Mouse (Mus musculus) lung, adult 2 months (tissue): ENCODE data around the gene Rnf216. TPM values are rescaled to one million over a fixed set of nuclear protein-coding genes. Genes with fewer than 3 reads are reported as not detected.

ENCODE experiments used
- DNase-seq: peaks from one replicate; pipeline ENCODE4 v3.0.0; 2022
- H3K4me1 ChIP-seq: fragments of 200-500 bp; 2 replicates; pipeline ENCODE4 v1.6.1; 2011; ENCODE audit warnings: low read length; ENCODE audit not compliant: control insufficient read depth, insufficient read depth
- H3K4me3 ChIP-seq: fragments of 200-500 bp; replicated peaks from 2 replicates; pipeline ENCODE3; 2011; ENCODE audit warnings: low read depth, mild to moderate bottlenecking, control low read depth, low read length; ENCODE audit errors: extremely low read depth
- CTCF ChIP-seq: fragments of 200-500 bp; IDR thresholded peaks from 2 replicates; pipeline ENCODE4 v1.5.1; 2011; ENCODE audit warnings: mild to moderate bottlenecking, low read length, control low read depth; ENCODE audit not compliant: insufficient read depth
- POLR2A ChIP-seq: fragments of 200-500 bp; IDR thresholded peaks from 2 replicates; pipeline ENCODE4 v1.6.1; 2011; ENCODE audit warnings: low read depth, mild to moderate bottlenecking, control low read depth, low read length, borderline replicate concordance; ENCODE audit errors: extremely low read depth
- WGBS: fragments of 180-500 bp; shearing (Covaris S2); methylation state at CpG from one replicate; pipeline ENCODE4 v1.1.7; 2018; 5-methylcytosine and 5-hydroxymethylcytosine counted together
- polyA plus RNA-seq: library from polyadenylated mRNA; depleted of rRNA; stranded (reverse); fragments of >200 nt; gene quantifications from 2 replicates; pipeline ENCODE4 v1.2.3, GENCODE M21; 2012

The Rnf216 gene
- polyA plus RNA-seq, 1 experiment = 27.7 TPM

DNA sequence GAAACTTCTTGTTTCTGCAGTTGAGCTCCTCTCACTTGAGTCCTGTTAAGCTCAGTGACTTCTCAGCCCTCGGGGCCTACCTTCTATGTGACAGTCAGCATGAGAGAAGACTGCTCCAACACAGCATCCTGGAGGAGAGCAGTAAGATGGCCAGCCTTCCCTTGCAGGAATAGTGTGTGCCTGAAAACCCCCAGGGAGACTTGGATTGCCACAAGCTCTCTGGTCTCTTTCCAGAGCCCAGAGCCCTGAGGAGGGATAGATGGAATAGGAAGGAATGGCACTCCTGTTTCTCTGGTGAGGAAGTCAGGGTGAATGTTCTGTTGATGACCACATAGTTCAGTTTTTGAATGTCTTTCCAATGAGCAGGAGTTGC lies 63.8 kb downstream of the Rnf216 start:
- Histone ChIP-seq H3K4me3 (no peak overlapping the region), H3K4me1 (peaks cover 12% of the 10 kb centered on the region)
- TF ChIP-seq CTCF (no peak), POLR2A (no peak)
- DNase-seq = no peak
- 59% methylated on average over 1 of the region's 1 CpGs for WGBS

DNA sequence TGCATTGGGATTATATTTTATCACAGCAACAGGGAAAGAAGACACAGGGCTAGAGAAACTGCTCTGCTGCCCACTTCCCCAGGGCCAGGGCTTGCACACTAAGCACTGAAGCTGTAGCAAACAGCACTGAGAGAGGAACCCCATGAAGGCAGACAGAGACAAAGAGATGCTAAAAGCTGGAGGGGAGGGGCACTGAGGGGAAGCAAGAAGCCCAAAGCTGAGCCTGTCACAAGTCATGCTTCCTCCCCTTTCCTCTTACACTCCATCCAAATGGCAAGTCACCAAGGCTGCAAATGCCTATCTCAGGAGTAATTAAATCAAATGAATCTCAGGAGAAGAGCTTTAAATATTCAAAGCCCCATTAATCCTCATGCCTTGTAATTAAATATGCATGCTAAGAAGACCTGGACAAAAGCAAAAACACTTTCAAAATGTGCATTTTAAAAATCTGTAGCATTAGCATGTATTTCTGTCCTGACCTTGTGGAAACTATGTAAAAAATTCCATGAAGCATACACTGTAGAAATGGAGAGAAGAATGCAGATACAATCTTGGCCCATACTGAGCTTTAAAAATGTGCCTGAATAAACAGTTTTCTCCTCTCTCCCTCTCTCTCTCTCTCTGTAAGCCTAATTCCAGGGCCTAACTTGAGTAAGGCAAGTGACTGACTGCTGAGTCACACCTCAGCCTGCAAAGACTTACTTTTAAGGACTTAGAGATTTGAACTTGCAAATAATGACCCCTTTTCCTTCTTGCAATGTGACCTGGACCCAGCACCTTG lies 64.4 kb downstream of the Rnf216 start:
- TF ChIP-seq POLR2A (no peak), CTCF (no peak)
- Histone ChIP-seq H3K4me3 (no peak overlapping the region), H3K4me1 (peaks cover 12% of the 10 kb centered on the region)
- no peak for DNase-seq

DNA sequence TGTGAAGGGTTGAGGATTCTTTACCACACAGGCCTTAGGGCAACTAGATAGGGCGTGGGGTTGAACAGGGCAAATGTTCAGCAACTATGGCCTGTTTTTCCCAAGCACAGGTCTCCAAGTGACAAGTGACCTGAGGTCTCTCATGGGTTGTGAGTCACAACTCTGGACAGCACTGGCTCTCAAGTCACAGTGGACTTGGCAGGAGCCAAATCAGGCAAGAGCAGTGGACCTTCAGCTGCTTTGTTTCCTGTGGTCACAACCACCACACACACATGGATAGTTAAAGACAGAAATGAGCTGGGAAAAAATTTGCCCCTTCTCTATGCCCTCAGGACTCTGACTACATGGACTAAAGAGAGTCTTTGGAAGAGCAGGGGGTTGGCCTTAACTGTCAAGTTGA lies 65.2 kb downstream of the Rnf216 start:
- no peak for DNase-seq
- TF ChIP-seq POLR2A = no peak
- no peak for TF ChIP-seq CTCF
- H3K4me1 ChIP-seq = peaks cover 12% of the 10 kb centered on the region
- 70% methylated on average over 1 of the region's 1 CpGs for WGBS
- H3K4me3 ChIP-seq = no peak overlapping the region

DNA sequence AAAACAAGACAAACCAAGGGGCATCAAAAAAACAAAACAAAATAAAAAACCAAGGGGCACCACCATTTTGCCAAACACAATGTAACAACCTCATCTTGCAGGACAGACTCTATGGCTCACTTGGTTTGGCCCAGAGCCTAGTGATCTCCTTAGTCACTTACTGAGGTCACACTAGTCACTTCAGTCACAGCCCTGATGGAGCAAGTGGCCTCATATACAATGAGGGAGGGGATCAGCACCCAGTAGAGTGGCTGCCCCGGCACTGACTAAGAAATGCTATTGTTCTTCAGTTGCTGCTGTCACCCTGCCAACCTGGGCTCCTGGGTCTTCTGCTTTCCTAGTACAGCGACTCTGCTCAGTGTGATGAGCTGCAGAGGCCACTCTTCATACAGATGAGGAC lies 68.9 kb downstream of the Rnf216 start:
- TF ChIP-seq CTCF (no peak), POLR2A (no peak)
- DNase-seq = no peak
- 34% methylated on average over 2 of the region's 2 CpGs for WGBS
- H3K4me1 ChIP-seq = peaks cover 5% of the 10 kb centered on the region
- no peak overlapping the region for H3K4me3 ChIP-seq

DNA sequence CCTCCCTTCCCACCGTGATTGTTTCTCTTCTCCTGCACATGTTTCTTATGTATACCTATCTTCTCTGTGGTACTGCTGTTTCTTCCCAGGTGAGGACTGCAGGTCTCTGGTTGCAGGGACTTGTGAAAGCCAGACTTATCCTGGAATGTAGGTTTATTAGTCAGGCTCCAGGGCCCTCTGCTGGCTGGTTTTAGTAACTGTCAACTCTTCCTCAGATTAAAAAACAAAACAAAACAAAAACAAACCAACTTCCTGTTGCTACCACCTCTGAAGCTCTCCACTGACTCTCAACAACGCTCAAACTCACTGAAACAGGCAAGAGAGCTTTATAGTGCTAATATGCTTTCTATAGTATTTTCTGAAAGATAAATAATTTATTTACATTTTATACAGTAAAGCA lies 69.5 kb downstream of the Rnf216 start:
- no peak for TF ChIP-seq POLR2A
- WGBS = 68% methylated on average over 2 of the region's 2 CpGs
- DNase-seq = no peak
- Histone ChIP-seq H3K4me1 (peaks cover 5% of the 10 kb centered on the region), H3K4me3 (no peak overlapping the region)

DNA sequence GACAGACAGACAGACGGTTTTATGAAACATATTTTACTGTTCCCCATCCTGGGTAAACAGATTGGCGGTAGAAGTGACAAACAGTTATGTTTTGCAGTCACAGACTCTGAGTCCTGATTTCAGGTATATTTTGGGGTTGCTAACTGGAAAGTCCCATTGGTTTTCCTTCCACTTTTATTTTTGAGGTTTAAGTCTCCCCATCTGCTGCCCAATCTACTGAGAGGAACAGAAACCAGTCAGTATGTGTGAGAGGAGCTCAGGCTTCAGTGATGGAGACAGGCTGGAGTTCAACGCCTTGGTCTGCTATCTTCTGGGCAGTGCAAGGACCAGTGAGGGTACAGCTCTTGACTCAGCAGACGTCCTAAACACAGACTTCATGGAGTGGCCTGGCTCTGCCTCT lies 74.0 kb downstream of the Rnf216 start:
- no peak for DNase-seq
- no peaks in the 10 kb centered on the region for H3K4me1 ChIP-seq
- no peak overlapping the region for H3K4me3 ChIP-seq
- 66% methylated on average over 4 of the region's 4 CpGs for WGBS
- no peak for TF ChIP-seq POLR2A
- no peak for TF ChIP-seq CTCF

DNA sequence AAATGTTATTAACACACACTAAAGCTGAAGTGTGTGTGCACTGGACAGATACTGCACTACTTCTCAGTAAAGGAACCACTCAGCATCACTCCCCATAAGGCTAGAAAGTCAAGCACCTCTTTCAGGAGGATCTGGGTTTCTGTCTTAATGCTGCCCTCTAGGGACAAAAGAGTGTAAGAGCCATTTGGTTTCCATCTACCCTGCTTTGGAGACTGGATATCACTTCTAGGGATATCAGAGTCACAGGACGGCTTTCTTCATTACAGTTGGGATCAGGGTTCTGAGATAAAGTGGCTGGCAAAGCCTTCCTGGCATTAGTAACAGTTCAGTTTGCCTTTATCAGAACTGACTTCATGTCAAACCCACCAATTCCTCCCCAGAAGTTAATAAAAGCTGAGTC lies 75.6 kb downstream of the Rnf216 start:
- no peak for DNase-seq
- H3K4me1 ChIP-seq = peaks cover 2% of the 10 kb centered on the region; the same call in 1 of the 2 replicates
- WGBS = 21% methylated on average over 1 of the region's 1 CpGs
- TF ChIP-seq POLR2A (no peak), CTCF (no peak)
- H3K4me3 ChIP-seq = no peak overlapping the region

DNA sequence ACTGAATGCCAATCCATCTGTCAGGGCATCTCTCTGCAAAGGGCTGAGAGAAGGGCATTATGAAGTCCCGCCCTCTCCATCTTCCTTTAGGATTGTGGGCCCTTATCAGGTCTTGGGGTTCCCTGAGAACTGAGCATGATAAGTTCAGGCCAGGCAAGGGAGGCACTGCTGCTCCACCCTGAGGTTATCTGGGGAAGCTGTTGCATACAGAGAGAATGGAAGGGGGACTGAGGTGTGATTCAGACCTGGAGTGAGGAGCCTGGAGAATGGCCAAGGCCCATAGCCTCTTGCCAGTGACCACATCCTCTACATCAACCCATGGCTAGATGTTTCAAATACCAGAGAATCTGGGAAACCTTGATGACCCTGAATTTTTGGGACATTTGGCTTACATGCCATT lies 76.7 kb downstream of the Rnf216 start:
- no peak for DNase-seq
- peaks cover 2% of the 10 kb centered on the region; the same call in 1 of the 2 replicates for H3K4me1 ChIP-seq
- no peak overlapping the region for H3K4me3 ChIP-seq
- 93% methylated on average over 1 of the region's 1 CpGs for WGBS
- TF ChIP-seq POLR2A (no peak), CTCF (no peak)

DNA sequence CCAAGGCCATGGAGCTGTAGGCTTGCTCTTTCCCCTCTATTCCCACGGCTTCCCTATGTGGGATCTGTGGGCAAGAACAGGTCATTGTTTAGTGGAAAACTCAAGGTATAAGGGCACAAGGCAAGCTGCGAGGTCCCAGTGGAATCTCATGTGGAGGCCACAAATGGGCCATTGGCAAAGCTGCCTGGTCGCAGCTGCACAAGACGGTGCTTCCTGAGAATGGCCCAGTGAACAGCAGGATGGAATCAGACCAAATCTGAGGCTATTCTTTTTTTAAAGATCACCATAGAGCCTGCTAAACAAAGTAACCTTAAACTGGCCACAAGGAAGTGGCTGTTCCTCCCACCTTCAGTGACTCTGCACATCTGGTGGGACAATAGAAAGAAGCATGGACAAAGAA lies 77.5 kb downstream of the Rnf216 start:
- H3K4me3 ChIP-seq = no peak overlapping the region
- no peak for DNase-seq
- H3K4me1 ChIP-seq = peaks cover 4% of the 10 kb centered on the region; the same call in 1 of the 2 replicates
- WGBS = 69% methylated on average over 4 of the region's 4 CpGs
- TF ChIP-seq POLR2A = no peak
- TF ChIP-seq CTCF = no peak

DNA sequence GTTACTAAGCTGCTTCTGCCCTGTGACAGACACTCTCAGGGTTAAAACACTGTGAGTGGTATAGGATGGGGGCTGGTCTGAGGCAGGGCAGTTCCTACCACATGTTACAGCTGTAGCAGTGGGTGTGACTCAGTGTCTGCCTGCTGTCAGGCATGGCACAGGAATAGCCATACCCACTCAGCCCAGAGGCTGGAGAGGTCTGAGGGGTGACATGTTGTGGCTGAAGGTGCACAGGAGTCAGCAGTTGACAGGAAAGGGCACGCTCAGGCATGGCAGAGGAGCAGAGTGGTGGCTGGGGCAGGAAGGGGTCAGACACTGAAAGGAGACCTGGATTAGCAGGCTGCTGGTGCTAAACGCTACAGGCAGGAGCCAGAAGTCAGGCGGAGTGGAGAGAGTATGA lies 78.7 kb downstream of the Rnf216 start:
- TF ChIP-seq POLR2A (no peak), CTCF (no peak)
- 90% methylated on average over 3 of the region's 3 CpGs for WGBS
- Histone ChIP-seq H3K4me3 (no peak overlapping the region), H3K4me1 (peaks cover 4% of the 10 kb centered on the region; the same call in 1 of the 2 replicates)
- DNase-seq = no peak
